Mouse (Mus musculus) MEL (cell line): ENCODE data around the gene Ilf3.

Experiments
- BHLHE40 ChIP-seq: IDR thresholded peaks from 2 replicates; pipeline ENCODE4 v1.6.1; 2012; ENCODE audit warnings: low read depth, mild to moderate bottlenecking, inconsistent platforms, low read length, improper control_type of control experiment, borderline replicate concordance
- CHD2 ChIP-seq: IDR thresholded peaks from 2 replicates; pipeline ENCODE4 v1.6.1; 2011; ENCODE audit warnings: low read length, improper control_type of control experiment
- CTCF ChIP-seq, 3 experiments: IDR thresholded peaks in 2 of 3; conservative IDR thresholded peaks in 1 of 3; 2 replicates each; pipeline ENCODE4 v1.5.1; 2011 to 2012; ENCODE audit warnings: low read length in 3 of 3, low read depth in 2 of 3, mild to moderate bottlenecking in 2 of 3, improper control_type of control experiment in 1 of 3, inconsistent platforms in 1 of 3, mixed read lengths in 1 of 3, moderate library complexity in 1 of 3; ENCODE audit not compliant: control insufficient read depth in 1 of 3, insufficient read depth in 1 of 3, poor library complexity in 1 of 3, severe bottlenecking in 1 of 3
- E2F4 ChIP-seq: IDR thresholded peaks from 2 replicates; pipeline ENCODE4 v1.6.1; 2011; ENCODE audit warnings: low read depth, low read length, improper control_type of control experiment, borderline replicate concordance
- JUND ChIP-seq: IDR thresholded peaks from 2 replicates; pipeline ENCODE4 v1.6.1; 2011; ENCODE audit warnings: low read depth, mild to moderate bottlenecking, improper control_type of control experiment, low read length
- MEF2A ChIP-seq: IDR thresholded peaks from 2 replicates; pipeline ENCODE4 v1.6.1; 2014; ENCODE audit warnings: low read depth, mild to moderate bottlenecking, inconsistent platforms, low read length, improper control_type of control experiment; ENCODE audit not compliant: poor library complexity, insufficient replicate concordance, severe bottlenecking; ENCODE audit errors: extremely low read depth
- MXI1 ChIP-seq: IDR thresholded peaks from 2 replicates; pipeline ENCODE4 v1.6.1; 2011; ENCODE audit warnings: mild to moderate bottlenecking, low read depth, low read length, improper control_type of control experiment
- MYC ChIP-seq: IDR thresholded peaks from 2 replicates; pipeline ENCODE4 v1.6.1; 2011; ENCODE audit warnings: low read depth, mild to moderate bottlenecking, low read length, improper control_type of control experiment, moderate library complexity
- POLR2A ChIP-seq, 2 experiments: IDR thresholded peaks; 2 replicates each; pipeline ENCODE4 v1.6.1; 2011 to 2012; ENCODE audit warnings: low read length in 2 of 2, mild to moderate bottlenecking in 2 of 2, control low read depth in 1 of 2, improper control_type of control experiment in 1 of 2, low read depth in 1 of 2, moderate library complexity in 1 of 2; ENCODE audit not compliant: control insufficient read depth in 1 of 2, insufficient read depth in 1 of 2, poor library complexity in 1 of 2
- TAL1 ChIP-seq: IDR thresholded peaks from 2 replicates; pipeline ENCODE4 v1.6.1; 2012; ENCODE audit warnings: mild to moderate bottlenecking, inconsistent platforms, low read length, moderate library complexity, mixed read lengths
- UBTF ChIP-seq: IDR thresholded peaks from 2 replicates; pipeline ENCODE4 v1.6.1; 2012; ENCODE audit warnings: low read depth, mild to moderate bottlenecking, inconsistent platforms, low read length, improper control_type of control experiment, moderate library complexity, borderline replicate concordance; ENCODE audit not compliant: insufficient read depth
- USF2 ChIP-seq, 2 experiments: IDR thresholded peaks; 2 replicates each; pipeline ENCODE4 v1.6.1; 2011 to 2012; ENCODE audit warnings: improper control_type of control experiment in 2 of 2, low read length in 2 of 2, borderline replicate concordance in 1 of 2, inconsistent platforms in 1 of 2, low read depth in 1 of 2, mild to moderate bottlenecking in 1 of 2; ENCODE audit not compliant: insufficient read depth in 1 of 2

- peak in 2 of 3 experiments; percentile 20 to 32; a peak in 2 of 6 replicates for TF ChIP-seq CTCF (IDR thresholded peaks at IDR 0.05 in 2 of 3, conservative IDR thresholded peaks at IDR 0.05 in 1 of 3; ENCODE audit: control insufficient read depth in 1 of 3, insufficient read depth in 1 of 3, low read depth in 2 of 3, low read length in 3 of 3, poor library complexity in 1 of 3, severe bottlenecking in 1 of 3)
- TF ChIP-seq MEF2A: no peak
- 0 out of 4 replicates have a peak, but pooled peaks of 1 of the 2 experiments have one; percentile 2 for TF ChIP-seq POLR2A (IDR thresholded peaks at IDR 0.05; ENCODE audit: control insufficient read depth in 1 of 2, insufficient read depth in 1 of 2, low read depth in 1 of 2, low read length in 2 of 2, poor library complexity in 1 of 2)
- TF ChIP-seq BHLHE40: no peak
- TF ChIP-seq E2F4: no peak
- no peak for TF ChIP-seq TAL1
- no peak for TF ChIP-seq USF2 (IDR thresholded peaks at IDR 0.05; ENCODE audit: borderline replicate concordance in 1 of 2, insufficient read depth in 1 of 2, low read depth in 1 of 2, low read length in 2 of 2)
- TF ChIP-seq UBTF: no peak
- TF ChIP-seq MYC: no peak
- no peak for TF ChIP-seq CHD2
- no peak for TF ChIP-seq MXI1
- no peak for TF ChIP-seq JUND
These were observed 13.2 kb downstream of the Ilf3 start for GRCm38 (mm10) chr9:21380868-21381267.
